10 mouse cellular contexts compared by ENCODE assay signal in the genomic region with DNA sequence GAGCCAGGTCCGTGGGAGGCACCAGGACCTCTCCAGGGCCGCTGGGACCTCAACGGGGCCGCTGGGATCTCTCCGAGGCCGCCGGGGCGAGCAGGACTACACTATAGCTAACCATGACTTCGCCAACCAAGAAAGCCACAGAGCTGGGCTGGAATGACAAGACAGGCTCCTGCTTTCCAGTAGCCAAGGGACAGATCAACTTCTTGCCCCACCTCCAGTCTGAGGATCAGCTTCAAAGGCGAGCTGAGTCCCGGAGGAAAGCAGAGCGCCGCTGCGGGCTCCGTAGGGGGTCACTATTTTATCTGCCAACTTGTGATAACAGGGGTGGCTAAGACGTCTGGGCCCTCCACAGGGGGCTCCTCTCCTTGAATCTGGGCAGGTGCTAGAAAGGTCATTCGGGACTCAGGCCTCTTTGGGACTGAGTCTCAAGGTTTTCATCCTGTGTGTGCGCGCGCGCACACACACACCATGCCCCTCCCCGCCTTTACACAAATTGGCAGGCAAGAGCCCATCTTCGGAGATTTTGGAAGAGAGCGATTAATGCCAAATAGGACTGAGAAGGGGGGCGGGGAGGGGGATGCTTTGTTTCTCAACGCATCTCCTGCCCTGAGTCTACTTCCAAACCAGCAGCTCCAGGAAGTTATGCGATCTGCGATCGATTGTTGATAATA. TPM values are rescaled to one million over a fixed set of nuclear protein-coding genes. Genes with fewer than 3 reads are reported as not detected.
DNase-seq lines count a peak whose midpoint lies in the region; ATAC-seq and TF ChIP-seq lines count a peak whose summit lies in the region.
"Had no signal": no experiment of that assay in that cellular context is flagged by ENCODE, and none has a peak within 500 bp of the region (broad histone marks: within the 10 kb centered on the region; RNA-seq: fewer than 3 reads in every experiment).

No protein-coding gene starts in this region.

- no peak overlapping the region for H3K4me2 ChIP-seq in heart, postnatal 0 days (ENCODE audit: low read depth, low read length)
- H3K4me2 ChIP-seq in midbrain, embryonic 11.5 days = peak overlapping the region; percentile 45

- TF ChIP-seq POLR2A in brain, embryonic 14.5 days (IDR thresholded peaks at IDR 0.05; ENCODE audit: borderline replicate concordance, extremely low read depth, insufficient read depth, insufficient read length, poor library complexity, severe bottlenecking) = no peak
- TF ChIP-seq POLR2A in lung, adult 2 months (IDR thresholded peaks at IDR 0.05; ENCODE audit: borderline replicate concordance, extremely low read depth, low read depth, low read length) = no peak

- H3K9ac ChIP-seq in heart, postnatal 0 days (replicated peaks; ENCODE audit: low read depth, low read length) = no peak overlapping the region
- H3K9ac ChIP-seq in midbrain, embryonic 11.5 days (ENCODE audit: low read length) = peak overlapping the region; percentile 16; the same call in 1 of the 2 replicates

- no peak for TF ChIP-seq CTCF in gastrocnemius, adult 2 months (IDR thresholded peaks at IDR 0.05)
- TF ChIP-seq CTCF in brain, embryonic 14.5 days (IDR thresholded peaks at IDR 0.05; ENCODE audit: borderline replicate concordance, extremely low read depth, insufficient read depth, insufficient read length) = no peak
- TF ChIP-seq CTCF in heart, postnatal 0 days (IDR thresholded peaks at IDR 0.05; ENCODE audit: low read depth) = no peak
- no peak for TF ChIP-seq CTCF in lung, adult 2 months (IDR thresholded peaks at IDR 0.05; ENCODE audit: insufficient read depth, low read length)

- H3K27ac ChIP-seq in gastrocnemius, adult 2 months = no peak overlapping the region
- H3K27ac ChIP-seq in heart, postnatal 0 days (ENCODE audit: low read depth) = no peak overlapping the region
- no peak overlapping the region for H3K27ac ChIP-seq in midbrain, embryonic 11.5 days (ENCODE audit: low read depth, low read length)

- no peaks in the 10 kb centered on the region for H3K36me3 ChIP-seq in heart, postnatal 0 days (replicated peaks; ENCODE audit: control insufficient read depth, insufficient read depth, low read length)
- H3K36me3 ChIP-seq in midbrain, embryonic 11.5 days (ENCODE audit: control insufficient read depth, insufficient read depth, low read length) = no peaks in the 10 kb centered on the region

- peak; percentile 18 for DNase-seq in gastrocnemius, adult 2 months
- DNase-seq in gastrocnemius, adult 18-20 months (ENCODE audit: low spot score) = no peak
- DNase-seq in brain, embryonic 14.5 days (ENCODE audit: low read depth) = peak; percentile 35
- DNase-seq in heart, postnatal 0 days (ENCODE audit: low spot score) = no peak
- DNase-seq in midbrain, embryonic 11.5 days (ENCODE audit: low spot score, missing footprints) = peak; percentile 95
- no peak for DNase-seq in ovary, postnatal 14 days (ENCODE audit: low spot score)
- DNase-seq in lung, adult 2 months = no peak
- no peak for DNase-seq in thymus, postnatal 0 days (ENCODE audit: low spot score)
- DNase-seq: gastrocnemius, postnatal 36 days had no signal

- H3K4me1 ChIP-seq in heart, postnatal 0 days (ENCODE audit: control insufficient read depth, insufficient read depth) = peaks cover 4% of the 10 kb centered on the region; the same call in 1 of the 2 replicates
- peaks cover 14% of the 10 kb centered on the region for H3K4me1 ChIP-seq in midbrain, embryonic 11.5 days (ENCODE audit: control insufficient read depth, insufficient read depth, low read length)
- no peaks in the 10 kb centered on the region for H3K4me1 ChIP-seq in lung, adult 2 months (ENCODE audit: control insufficient read depth, insufficient read depth, low read length)

- TF ChIP-seq EP300 in heart, postnatal 0 days (IDR thresholded peaks at IDR 0.05; ENCODE audit: low read depth) = no peak

- intact Hi-C loops in gastrocnemius, adult 2 months (cut with DNase I) = no loop called here

- peak overlapping the region; percentile 15 for H3K4me3 ChIP-seq in gastrocnemius, adult 2 months
- peak overlapping the region; percentile 14 for H3K4me3 ChIP-seq in heart, postnatal 0 days (ENCODE audit: low read depth, low read length)
- H3K4me3 ChIP-seq in midbrain, embryonic 11.5 days (ENCODE audit: low read depth, low read length) = peak overlapping the region; percentile 20
- H3K4me3 ChIP-seq in lung, adult 2 months (replicated peaks; ENCODE audit: extremely low read depth, low read depth, low read length) = no peak overlapping the region

- 0 out of 2 replicates have a peak, but pooled peaks have one; percentile 11 for ATAC-seq in heart, postnatal 0 days (ENCODE audit: insufficient read depth, low read depth)
- peak; percentile 39; the same call in 1 of the 2 replicates for ATAC-seq in midbrain, embryonic 11.5 days (ENCODE audit: low FRiP score)

- H3K9me3 ChIP-seq in heart, postnatal 0 days (replicated peaks; ENCODE audit: control insufficient read depth, low read length) = no peaks in the 10 kb centered on the region
- no peaks in the 10 kb centered on the region for H3K9me3 ChIP-seq in midbrain, embryonic 11.5 days (ENCODE audit: control insufficient read depth, low read length)

- peaks cover 84% of the 10 kb centered on the region for H3K27me3 ChIP-seq in heart, postnatal 0 days (ENCODE audit: control insufficient read depth, insufficient read depth, low read length)
- H3K27me3 ChIP-seq in midbrain, embryonic 11.5 days (ENCODE audit: control insufficient read depth, insufficient read depth, low read length) = peaks cover 59% of the 10 kb centered on the region

- WGBS in heart, postnatal 0 days = 5% methylated on average over 29 of the region's 29 CpGs
- under 1% methylated on average over 29 of the region's 29 CpGs for WGBS in midbrain, embryonic 11.5 days
- 5% methylated on average over 29 of the region's 29 CpGs for WGBS in lung, adult 2 months

RNA-seq across cellular contexts. Expression of gene Rsrc1, which starts 10.4 kb away (rescaled TPM):
- 10 to 100 TPM; 11.6 to 14.8 TPM for total RNA-seq in gastrocnemius, adult 2 months (2021)
- 10 to 100 TPM; 12.9 to 13.6 TPM for total RNA-seq in gastrocnemius, adult 18-20 months (2021)
- 13.7 and 24.0 TPM in 2 replicates for polyA plus RNA-seq in brain, embryonic 14.5 days (2012; rRNA removed)
- total RNA-seq in heart, postnatal 0 days (2014; rRNA removed; ENCODE audit: low replicate concordance) = 13.1 and 13.3 TPM in 2 replicates
- polyA plus RNA-seq in heart, postnatal 0 days (2015; fragmentation: Nextera tagmentation; extraction: Ambion mirVana) = 13.2 and 15.0 TPM in 2 replicates
- 59.6 and 61.7 TPM in 2 replicates for polyA plus RNA-seq in midbrain, embryonic 11.5 days (2014; fragmentation: Nextera tagmentation; extraction: Ambion mirVana)
- polyA plus RNA-seq in lung, adult 2 months (2012; rRNA removed) = 2.7 and 4.1 TPM in 2 replicates
- 25.3 and 31.9 TPM in 2 replicates for polyA plus RNA-seq in thymus, postnatal 0 days (2015; fragmentation: Nextera tagmentation; extraction: Ambion mirVana)

RNA-seq across cellular contexts. Expression of gene Shox2, which starts 10.8 kb away (rescaled TPM):
- 1 to 10 TPM; 1.4 to 2.3 TPM for total RNA-seq in gastrocnemius, adult 2 months (2021)
- 1 to 10 TPM; 1.2 to 1.3 TPM for total RNA-seq in gastrocnemius, adult 18-20 months (2021)
- polyA plus RNA-seq in brain, embryonic 14.5 days (2012; rRNA removed) = 36.1 and 57.3 TPM in 2 replicates
- 0.11 and 0.73 TPM in 2 replicates for total RNA-seq in heart, postnatal 0 days (2014; rRNA removed; ENCODE audit: low replicate concordance)
- 2.3 and 5.6 TPM in 2 replicates for polyA plus RNA-seq in heart, postnatal 0 days (2015; fragmentation: Nextera tagmentation; extraction: Ambion mirVana)
- polyA plus RNA-seq in midbrain, embryonic 11.5 days (2014; fragmentation: Nextera tagmentation; extraction: Ambion mirVana) = 54.3 and 57.8 TPM in 2 replicates
- polyA plus RNA-seq in lung, adult 2 months (2012; rRNA removed) = 0.71 and 0.94 TPM in 2 replicates
- polyA plus RNA-seq in thymus, postnatal 0 days (2015; fragmentation: Nextera tagmentation; extraction: Ambion mirVana) = 0.13 and 0.16 TPM in 2 replicates
- polyA plus RNA-seq: small intestine, adult 2 months had no signal

Comparison
In these comparisons a context has a peak if more than half of its experiments do, and no peak if none do; other contexts are left out.
1. DNase-seq: peak in gastrocnemius, adult 2 months (single experiment), brain, embryonic 14.5 days (single experiment) and midbrain, embryonic 11.5 days (single experiment); none in gastrocnemius, adult 18-20 months (single experiment), heart, postnatal 0 days (single experiment), ovary, postnatal 14 days (single experiment), lung, adult 2 months (single experiment) and thymus, postnatal 0 days (single experiment).